Mouse (Mus musculus): ENCODE data around the gene Gpr35.

Gene Gpr35

DNA sequence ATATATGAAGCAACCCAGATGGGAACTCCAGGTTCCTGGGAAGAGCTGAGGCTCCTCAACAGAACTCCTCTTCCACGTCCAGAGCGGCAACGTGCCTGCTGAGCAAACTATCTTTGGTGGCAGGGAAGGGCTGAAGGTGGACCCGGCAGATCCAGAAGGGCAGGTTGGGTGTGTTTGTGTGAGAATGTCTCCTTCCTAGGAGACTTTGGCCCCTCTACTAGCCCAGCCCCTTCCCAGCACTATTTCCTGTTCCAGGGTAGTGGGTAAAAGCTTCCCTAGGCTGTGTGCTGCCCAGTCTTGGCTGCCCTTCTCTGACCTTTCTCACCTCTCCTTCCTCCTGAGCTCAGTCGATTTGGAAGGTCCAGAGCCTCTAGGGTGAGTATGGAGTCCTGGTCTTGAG is at the start of gene Gpr35:
TSS of gene Gpr35 (plus strand) at position 259 of the 400 bp plus-strand sequence.
- WGBS = 75% methylated on average over 5 of the region's 5 CpGs

DNA sequence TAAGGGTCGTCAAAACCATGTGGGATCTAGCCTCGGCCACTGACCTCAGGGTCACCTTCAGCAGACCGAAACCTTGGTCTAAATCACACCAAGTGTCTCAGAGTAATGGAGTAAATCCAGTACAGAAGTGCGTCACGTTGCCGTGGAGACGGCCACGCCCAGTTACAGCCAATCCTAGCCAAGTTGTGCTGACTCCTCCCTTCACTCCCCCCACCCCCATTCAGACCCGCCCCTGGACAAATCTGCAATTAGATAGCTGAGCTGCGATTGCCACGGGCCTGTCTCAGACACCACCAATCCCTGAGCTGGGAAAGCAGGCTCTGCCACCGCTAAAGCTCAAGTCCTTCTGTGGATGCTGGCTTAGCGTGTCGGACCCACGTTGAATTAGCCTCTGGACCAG is 47.9 kb upstream of the Gpr35 start, which contains the start of gene Ankmy1:
TSS of gene Ankmy1 (minus strand) at position 121 of the 400 bp plus-strand sequence.
- 5% methylated on average over 15 of the region's 15 CpGs for WGBS

- WGBS = 31% methylated on average over 4 of the region's 4 CpGs
Observed at GRCm38 (mm10) chr1:92903627-92904026, 47.0 kb upstream of the Gpr35 start.

- WGBS = 96% methylated on average over 2 of the region's 2 CpGs
Observed at GRCm38 (mm10) chr1:92905703-92906310, 44.9 kb upstream of the Gpr35 start.

DNA sequence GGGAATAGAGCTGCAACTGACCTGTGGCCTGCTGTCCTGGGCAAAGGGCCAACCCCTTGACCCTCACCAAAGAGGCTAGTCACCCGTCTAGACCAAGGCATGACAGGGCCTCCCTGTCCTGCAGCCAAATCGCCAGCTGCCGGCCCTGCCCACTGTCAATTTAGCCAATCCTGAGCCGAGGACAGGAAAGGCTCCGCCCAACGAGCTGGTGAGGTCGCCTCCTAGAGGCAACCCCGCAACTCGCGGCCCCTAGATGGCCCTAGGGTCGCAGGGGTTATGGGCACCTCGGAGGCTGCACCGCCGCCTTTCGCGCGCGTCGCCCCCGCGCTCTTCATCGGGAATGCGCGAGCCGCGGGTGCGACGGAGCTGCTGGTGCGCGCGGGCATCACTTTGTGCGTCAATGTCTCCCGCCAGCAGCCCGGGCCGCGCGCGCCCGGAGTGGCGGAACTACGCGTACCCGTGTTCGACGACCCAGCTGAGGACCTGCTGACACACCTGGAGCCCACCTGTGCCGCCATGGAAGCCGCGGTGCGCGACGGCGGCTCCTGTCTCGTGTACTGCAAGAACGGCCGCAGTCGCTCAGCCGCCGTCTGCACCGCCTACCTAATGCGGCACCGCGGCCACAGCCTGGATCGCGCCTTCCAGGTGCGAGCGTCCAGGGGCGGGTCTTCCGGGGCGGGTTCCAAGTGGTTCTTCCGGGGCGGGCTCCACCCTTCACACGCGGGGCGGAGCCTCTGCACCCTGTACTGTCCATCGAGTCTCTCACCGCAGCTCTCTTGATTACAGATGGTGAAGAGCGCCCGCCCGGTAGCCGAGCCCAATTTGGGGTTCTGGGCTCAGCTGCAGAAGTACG is 43.7 kb upstream of the Gpr35 start, which contains the start of gene Dusp28:
TSS of gene Dusp28 (plus strand) at position 203 of the 853 bp plus-strand sequence.
- under 1% methylated on average over 81 of the region's 81 CpGs for WGBS

DNA sequence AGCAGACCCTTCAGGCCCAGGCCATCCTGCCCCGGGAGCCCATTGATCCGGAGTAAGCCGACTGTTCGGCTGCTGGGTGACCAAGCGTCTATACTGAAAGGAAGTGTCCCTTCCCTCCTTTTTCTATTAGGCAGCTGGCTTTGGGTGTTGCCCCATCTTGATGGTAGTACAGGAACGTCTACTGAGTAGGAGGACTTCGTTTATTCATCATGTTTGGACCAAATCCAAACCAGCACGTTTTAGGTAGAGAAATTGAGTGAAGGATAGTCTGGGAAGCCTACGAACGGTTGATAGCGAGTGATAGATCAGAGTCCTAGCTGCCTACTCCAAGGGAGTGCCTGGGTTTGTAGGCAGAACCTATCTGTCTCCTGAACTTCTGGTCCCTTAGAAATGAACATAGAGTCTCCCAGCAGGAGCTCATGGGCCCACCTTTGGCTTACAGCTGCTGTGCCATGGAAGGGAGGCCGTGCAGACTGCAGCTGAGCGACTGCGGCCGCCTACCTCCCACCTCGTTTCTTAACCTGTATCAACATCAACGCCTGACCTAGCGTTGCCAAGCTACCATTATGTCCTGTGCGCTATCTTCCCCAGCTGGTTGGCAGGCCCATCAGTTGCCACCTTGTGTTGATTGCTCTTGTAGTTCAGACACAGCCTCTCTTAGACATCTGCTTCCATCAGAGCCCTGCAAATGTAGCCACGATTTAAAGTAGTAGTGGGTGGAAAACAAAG is 42.9 kb upstream of the Gpr35 start:
- WGBS = 31% methylated on average over 20 of the region's 20 CpGs

DNA sequence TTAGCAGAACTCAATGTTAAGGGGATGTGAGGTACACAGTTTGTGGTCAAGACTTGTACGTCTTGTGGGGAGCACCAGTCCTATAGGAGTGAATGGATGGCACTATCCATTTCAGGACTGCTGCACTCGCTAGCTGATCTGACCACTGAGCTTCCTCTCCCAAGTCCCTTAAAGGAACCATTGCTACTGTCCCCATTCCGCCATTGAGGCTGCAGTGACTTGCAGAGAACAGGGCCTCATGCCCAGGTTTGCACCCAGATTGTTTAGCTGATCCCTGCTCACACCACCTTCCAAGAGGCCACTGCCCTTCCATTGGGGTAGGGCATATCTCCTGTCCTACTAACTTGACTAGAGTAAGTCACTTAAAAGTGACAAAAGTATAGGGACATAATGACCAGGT is 42.0 kb upstream of the Gpr35 start:
- 99% methylated on average over 3 of the region's 3 CpGs for WGBS

DNA sequence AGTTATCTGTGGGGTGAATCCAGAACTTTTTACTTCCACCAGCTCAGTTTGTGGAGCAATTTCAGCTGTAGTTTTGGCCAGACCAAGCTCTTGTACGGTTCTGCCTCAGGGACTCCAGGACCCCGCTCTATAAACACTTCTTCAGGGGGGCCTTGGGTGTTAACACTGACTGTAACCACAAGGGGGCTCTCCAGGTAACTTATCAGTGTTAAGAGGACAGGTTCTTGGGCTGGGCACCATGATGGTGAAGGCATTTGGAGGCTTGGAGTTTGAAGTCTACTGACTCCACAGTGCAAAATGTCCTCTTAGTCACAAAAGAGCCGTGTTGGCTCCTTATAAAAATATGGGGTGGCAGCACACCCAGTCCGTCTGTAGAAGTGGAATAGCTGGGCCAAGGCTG is 41.6 kb upstream of the Gpr35 start:
- WGBS = 62% methylated on average over 4 of the region's 4 CpGs

DNA sequence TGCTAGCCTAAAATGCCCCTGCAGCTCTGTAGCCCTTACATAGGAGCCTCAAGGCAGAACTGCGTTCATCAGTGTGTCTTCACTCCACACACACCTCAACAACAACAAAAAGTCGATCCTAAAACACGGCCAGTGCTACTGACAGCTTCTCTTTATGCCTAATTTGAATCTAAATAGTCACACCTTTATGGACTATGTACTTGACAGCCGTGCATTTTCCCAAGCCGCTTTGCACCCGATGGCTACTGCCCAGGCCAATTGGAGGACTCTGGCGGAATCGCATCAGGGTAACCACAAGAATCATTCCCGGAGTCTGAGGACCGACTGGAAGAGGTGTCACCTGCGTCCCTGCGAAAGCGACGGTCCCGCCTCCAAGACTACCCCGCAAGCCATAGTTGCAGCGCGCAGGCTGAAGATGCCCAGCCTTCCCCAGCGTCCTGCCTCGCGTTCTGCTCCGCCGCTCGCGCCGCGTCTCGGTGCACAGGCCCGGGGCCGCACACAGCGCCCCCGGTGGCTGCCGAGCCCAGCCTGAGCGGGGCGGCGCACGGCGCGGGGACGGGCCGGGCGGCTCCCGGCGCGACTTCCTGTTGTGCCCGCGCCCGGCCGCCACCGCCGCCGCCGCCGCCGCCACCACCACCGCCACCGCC is 40.3 kb upstream of the Gpr35 start, which contains the start of gene Rnpepl1:
TSS of gene Rnpepl1 (plus strand) at position 545 of the 647 bp plus-strand sequence.
- WGBS = under 1% methylated on average over 43 of the region's 57 CpGs

DNA sequence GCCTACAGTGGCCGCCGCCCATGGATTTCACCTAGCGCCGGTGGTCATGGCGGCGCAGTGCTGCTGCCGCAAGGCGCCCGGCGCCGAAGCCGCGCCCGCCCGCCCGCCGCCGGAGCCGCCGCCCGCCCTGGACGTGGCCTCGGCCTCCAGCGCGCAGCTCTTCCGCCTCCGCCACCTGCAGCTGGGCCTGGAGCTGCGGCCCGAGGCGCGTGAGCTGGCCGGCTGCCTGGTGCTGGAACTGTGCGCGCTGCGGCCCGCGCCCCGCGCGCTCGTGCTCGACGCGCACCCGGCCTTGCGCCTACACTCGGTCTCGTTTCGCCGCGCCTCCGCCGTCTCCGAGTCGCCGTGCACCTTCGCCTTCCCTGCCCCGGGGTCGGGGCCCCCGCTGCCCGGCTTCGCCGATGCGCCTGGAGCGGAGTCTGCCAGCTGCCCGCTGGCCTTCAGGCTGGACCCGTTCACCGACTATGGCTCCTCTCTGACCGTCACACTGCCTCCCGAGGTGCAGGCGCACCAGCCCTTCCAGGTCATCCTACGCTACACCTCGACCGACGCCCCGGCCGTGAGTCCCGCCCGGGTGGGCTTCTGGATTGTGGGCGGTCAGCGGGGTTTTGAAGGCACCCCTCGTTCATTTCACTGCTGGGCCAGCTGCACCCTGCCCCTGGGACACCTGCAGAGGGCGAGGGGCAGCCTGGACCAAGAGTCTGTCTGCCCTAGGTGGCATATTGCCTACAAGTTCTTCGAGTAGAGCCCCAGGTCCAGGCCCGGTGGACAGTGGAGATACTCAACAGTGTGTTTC is 39.5 kb upstream of the Gpr35 start:
- WGBS = under 1% methylated on average over 70 of the region's 85 CpGs

GRCm38 (mm10) chr1:92911721-92912138 is 38.9 kb upstream of the Gpr35 start:
- WGBS = 26% methylated on average over 8 of the region's 8 CpGs

DNA sequence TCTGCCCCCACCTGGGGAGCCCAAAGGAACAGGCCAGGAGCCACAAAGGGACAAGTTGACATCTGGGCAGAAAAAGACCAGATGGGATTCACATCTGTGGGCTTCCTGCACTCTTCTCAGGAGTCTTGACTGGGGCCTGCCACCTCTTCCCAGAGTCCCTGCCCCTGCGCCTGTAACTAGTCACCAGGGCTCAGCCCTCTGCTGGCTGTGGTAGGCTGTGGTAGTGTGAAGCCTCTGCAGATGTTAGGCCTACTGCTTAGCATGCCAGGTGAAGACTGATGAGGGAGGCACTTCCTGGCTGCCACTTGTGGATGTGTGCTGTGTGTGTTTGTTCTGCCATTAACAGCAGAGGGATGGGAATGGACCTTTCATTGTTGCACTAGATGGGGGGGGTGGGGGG is 38.4 kb upstream of the Gpr35 start:
- WGBS = 53% methylated on average over 1 of the region's 1 CpGs

GRCm38 (mm10) chr1:92914239-92914638 is 36.4 kb upstream of the Gpr35 start:
- WGBS = 84% methylated on average over 4 of the region's 4 CpGs

- WGBS = 96% methylated on average over 11 of the region's 11 CpGs
Observed at GRCm38 (mm10) chr1:92914993-92915392, 35.7 kb upstream of the Gpr35 start.

- 93% methylated on average over 9 of the region's 9 CpGs for WGBS
Observed at GRCm38 (mm10) chr1:92916725-92917124, 33.9 kb upstream of the Gpr35 start.

- WGBS = 96% methylated on average over 11 of the region's 11 CpGs
Observed at GRCm38 (mm10) chr1:92919151-92919550, 31.5 kb upstream of the Gpr35 start.

- WGBS = 62% methylated on average over 12 of the region's 12 CpGs
Observed at GRCm38 (mm10) chr1:92919775-92920174, 30.9 kb upstream of the Gpr35 start.

GRCm38 (mm10) chr1:92920474-92921200 is 30.0 kb upstream of the Gpr35 start:
- 80% methylated on average over 7 of the region's 7 CpGs for WGBS

- WGBS = 72% methylated on average over 4 of the region's 4 CpGs
Observed at GRCm38 (mm10) chr1:92921496-92921895, 29.2 kb upstream of the Gpr35 start.

- WGBS = 18% methylated on average over 1 of the region's 1 CpGs
Observed at GRCm38 (mm10) chr1:92930171-92930706, 20.4 kb upstream of the Gpr35 start.

All from cerebral cortex, adult 2 months (tissue).